Mouse (Mus musculus) T-helper 2 cell (primary cell): ENCODE measurements around the gene Cela3b.
"Not testable (repeated sequence)": the region's sequence is repeated elsewhere in the genome, so short reads cannot be mapped to it uniquely, and the experiment has no call there.

Source experiments
- in situ Hi-C: fragments of 300-600 bp; cut with MboI, MseI; formaldehyde crosslinking; loops from one replicate; pipeline ENCODE4 v1.15.1; 2025; ENCODE audit warnings: high pct_unique_total_duplicates

Gene Cela3b

DNA sequence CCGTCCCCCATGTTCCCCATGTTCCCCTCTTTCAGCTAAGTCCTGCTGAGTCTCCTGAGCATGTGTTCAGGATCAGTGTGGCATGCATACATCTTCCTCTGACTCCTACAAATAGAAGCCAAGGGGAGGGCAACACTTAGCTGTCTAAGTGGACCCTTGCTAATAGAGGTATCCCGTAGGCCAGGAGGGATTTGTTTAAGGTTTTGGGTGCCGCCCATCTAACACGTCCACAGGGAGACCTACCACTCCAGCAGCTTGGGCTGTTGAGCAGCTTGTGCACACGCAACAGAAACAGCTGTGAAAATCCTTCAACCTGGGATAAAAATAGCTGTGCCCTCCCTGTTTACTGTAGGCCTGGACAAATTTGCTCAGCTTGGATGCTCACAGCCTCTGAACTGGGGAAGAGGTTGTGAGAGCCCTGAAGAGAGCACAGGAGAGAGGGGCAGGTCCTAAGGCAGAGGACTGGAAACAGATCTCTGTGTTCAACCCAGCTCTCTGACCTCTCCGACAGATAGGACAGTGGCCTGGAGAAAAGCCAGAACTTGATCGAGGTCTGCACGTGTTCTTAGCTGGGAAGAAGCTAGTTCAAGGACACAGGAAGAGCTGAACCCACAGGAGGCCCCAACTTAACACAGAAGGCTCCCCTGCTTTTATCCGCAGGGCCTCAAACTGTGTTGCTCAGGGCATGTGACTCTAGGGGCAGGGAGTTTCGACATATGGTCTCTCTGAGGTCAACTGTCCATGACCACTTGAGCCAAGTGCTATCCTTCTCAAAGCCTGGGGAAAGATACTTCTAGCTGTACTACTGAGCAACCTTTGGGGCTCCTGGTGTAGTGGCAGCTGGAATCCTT, 2.6 kb upstream of the Cela3b start:
- in situ Hi-C loops: not testable (repeated sequence)

DNA sequence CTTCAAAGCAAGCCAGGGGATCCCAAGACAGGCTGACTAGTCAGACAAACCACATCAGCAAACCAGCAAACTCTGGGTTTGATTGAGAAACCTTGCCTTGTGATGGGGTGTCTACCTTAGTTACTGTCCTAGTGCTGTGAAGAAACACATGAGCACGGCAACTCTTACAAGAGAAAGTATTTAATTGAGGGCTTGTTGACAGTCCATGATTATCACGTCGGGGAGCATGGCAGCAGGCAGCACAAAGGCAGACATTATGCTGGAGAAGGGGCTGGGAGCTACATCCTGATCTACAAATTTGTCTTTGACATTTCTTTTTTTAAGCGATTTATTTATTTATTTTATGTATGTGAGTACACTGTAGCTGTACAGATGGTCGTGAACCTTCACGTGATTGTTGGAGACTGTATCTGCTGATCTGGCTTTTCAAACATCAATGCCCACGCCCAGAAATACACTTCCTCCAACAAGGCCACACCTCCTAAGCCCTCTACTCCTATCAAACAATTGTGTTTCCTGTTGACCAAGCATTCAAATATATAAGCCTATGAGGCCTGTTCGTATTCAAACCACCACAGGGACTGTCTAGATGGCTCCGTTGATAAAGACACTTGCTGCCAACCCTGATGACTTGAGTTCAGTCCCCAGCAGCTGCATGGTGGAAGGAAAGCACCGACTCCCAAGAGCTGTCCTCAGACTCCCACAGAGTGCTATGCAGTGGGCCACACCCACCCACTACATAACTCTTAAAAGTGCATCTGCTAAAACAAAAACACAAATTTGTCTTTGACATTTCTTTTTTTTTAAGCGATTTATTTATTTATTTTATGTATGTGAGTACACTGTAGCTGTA, 12.4 kb downstream of the Cela3b start:
- in situ Hi-C loops: no loop called here

DNA sequence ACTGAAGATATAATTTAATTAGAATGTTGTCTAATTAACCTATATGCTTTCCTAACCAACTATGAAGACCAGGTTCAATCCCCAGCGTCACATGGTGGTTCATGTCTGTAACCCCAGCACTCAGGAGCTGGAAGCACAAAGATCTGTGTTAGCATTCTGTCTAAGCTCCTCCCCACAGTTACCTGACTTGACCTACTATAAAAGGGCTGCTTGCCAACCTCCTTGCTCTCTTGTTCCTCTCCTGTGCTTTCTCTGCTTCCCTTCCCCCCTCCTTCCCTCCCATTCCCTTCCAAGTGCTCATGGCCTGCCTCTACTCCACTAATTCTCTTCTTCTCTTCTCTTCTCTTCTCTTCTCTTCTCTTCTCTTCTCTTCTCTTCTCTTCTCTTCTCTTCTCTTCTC, 15.4 kb downstream of the Cela3b start:
- in situ Hi-C loops: no loop called here

DNA sequence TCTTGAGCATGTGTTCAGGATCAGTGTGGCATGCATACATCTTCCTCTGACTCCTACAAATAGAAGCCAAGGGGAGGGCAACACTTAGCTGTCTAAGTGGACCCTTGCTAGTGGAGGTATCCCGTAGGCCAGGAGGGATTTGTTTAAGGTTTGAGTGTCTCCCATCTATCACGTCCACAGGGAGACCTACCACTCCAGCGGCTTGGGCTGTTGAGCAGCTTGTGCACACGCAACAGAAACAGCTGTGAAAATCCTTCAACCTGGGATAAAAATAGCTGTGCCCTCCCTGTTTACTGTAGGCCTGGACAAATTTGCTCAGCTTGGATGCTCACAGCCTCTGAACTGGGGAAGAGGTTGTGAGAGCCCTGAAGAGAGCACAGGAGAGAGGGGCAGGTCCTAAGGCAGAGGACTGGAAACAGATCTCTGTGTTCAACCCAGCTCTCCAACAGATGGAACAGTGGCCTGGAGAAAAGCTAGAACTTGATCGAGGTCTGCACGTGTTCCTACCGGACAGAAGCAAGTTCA, 18.1 kb downstream of the Cela3b start:
- in situ Hi-C loops: not testable (repeated sequence)

DNA sequence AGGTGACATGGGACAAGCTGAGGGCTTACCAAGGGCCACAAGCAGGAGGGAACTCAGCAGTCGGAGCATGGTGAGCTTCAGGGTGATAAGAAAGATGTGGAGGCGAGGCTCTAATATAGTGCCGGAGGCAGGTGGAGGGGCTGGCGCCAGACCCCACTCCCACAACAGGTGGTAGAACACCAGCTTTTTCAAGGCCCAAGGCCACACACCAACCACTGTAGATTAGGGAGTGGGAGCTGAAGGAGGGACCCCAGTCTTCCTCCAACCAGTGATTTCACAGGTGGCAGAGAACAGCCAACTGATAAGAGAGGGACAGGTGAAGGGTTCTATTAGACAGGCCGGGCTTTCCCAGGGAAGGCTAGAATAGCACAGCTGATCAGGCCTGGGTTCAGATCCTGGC, 20.6 kb downstream of the Cela3b start, which contains the start of gene Cela3a:
Gene Cela3a (minus strand): TSS at position 101 of the 400 bp plus-strand sequence.
- in situ Hi-C loops: no loop called here

DNA sequence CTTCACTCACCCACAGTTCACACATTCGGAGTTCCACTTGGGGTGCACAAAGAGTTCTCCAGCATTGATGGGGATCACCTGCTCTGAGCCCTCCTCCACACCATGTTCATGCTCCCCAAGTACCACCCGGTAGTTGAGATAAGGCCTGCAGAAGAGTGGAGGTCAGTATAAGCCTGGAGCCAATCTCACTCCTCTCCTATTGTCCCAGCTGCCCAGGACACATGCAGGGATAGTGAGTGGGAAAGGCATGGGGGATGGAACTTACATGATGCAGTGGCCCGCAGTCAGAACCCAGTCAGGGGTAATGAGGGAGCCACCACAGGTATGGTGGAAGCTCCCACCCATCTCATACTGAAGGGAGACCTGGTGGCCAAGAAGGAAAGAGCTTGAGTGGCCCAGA, 24.8 kb downstream of the Cela3b start:
- in situ Hi-C loops: no loop called here

DNA sequence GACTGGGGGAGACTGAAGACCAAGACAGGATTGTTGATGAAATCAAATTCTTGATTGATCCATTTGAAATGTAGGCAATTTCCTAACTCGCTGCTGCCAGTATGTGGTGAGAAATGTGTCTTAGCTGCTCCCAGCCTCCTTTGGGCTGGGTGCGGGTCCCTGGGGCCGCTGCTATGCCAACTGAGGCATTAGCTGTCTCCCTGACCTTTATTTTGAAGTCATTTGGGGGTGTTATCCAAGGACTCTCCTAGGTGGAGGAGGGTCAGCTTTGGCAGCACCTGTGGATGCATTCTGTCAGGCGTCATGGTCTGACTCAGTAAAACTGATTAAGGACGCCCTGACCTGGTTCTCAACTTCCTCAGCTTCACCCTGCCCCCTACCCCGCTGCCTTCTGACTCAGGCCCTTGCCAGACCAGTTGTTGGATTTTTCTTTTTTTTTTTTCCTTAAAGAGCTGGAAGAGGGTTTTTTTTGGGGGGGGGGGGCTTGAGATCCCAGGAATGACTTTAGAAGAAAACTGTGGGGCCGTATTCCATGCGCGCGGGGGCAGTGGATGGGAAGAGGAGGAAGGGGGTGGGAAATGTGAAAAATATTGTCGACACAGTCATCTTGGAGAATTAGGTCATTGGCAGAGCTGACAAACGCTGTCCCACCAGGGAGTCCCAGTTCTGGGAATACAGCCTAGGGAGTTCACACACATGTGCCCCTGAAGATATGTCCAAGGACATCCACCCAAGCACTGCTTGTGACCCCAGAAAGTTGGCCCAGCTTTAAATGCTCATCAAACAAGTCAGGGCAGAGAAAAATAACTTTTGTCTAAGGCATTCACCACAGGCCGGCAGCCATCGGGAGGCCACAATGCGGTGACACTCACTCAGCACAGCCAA, 33.5 kb downstream of the Cela3b start:
- in situ Hi-C loops: loop anchor here (5.0 kb wide), 1 partner anchor 85 kb away; no protein-coding TSS in a partner anchor

DNA sequence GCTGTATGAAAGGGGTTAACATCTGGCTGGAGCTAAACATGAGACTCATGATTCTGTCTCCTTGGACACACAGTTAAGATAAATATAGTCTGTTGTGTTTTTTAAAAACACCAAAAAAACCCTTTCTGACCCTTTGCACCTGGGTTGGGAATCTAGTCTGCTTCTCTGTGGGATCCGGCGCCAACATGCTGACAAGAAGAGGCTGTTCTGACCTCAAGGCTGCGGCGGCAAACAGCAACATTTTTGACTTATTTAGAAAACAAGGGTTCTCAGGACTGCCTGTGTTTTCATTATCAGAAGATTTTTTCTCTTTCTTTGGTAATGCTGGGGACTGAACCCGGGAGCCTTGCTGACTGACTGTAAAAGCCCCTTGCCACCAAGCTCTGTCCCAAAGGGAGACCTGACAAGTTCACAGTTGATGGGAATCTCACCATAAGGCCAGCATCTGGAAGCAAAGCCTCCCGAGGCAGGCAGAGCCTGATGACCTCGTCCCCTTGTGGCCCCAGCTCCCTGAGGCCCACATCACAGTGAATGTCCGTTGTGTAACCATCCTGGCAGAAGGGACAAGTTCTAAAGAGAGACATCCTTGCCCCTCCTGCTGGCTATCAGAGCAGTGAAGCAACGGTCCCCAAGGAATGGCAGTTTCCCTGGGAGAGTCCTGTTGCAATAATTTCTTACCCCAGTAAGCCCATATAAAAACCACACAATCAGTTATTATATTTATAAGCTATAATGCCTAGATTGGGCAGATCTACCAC, 36.8 kb downstream of the Cela3b start:
- in situ Hi-C loops: no loop called here

DNA sequence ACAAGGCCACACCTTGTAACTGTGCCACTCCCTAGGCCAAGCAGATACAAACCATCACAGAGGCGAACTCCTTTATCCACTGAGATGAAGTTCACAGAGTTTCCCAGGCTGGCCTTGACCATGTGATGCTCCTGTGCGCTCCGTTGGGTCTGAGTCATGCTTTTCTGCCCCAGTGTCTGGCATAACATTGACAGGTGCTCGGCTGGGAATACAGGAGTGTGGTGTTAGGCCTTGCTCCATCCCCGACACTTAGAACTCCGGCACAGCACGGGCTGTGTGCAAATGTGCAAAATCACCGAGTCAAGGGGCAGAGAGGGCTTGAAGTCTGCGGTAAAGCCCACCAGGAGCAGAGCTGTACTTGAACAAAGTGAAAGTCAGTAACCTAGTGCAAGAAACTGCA, 37.5 kb downstream of the Cela3b start:
- in situ Hi-C loops: no loop called here

DNA sequence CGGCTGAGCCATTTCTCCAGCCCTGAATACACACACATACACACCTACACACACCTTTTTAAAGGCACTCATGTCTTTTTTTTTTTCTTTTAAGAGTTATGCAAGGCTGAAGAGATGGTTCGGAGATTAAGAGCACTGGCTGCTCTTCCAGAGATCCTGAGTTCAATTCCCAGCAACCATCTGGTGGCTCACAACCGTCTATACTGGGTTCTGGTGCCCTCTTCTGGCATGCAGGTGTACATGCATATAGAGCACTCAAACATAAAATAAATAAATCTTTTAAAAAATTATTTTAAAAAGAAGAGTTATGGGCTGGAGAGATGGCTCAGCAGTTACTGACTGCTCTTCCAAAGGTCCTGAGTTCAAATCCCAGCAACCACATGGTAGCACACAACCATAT, 39.1 kb downstream of the Cela3b start:
- in situ Hi-C loops: no loop called here

DNA sequence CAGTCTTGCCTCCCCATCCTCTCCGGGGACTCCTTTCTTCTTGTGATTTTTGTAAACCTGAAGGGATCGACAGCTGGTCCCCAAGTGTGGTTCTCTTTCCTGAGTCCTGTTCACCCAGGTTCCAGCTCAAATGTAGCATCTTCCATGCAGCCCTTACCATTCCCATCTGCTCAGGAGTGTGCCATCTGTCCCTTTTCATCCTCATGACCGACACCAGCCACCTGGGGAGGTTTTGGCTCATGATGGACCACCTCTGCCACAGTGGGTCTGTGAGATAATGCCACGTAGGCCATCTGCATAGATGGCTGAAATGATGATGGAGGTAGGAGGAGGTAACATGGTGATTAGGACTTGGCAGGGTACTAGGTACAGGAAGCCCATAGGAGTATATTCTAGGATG, 40.1 kb downstream of the Cela3b start:
- in situ Hi-C loops: no loop called here

DNA sequence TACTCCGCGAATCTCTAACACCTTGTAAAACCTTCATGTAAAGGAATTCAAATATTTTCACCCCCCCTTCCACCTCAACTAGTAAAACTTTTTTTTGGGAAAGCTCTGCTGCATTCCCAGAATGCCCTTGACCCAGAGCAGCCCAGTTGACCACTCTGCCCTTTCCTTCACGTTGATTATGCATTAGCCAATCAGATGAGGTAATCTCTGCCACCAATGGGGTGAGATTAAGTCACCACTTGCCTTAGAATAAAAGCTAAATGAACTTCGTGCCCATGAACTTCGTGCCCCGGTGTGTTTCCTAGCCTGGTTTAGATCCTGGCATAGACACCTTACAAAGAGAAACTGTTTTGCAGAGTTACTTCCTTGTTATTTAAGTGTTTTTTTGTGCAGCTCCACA, 41.4 kb downstream of the Cela3b start:
- in situ Hi-C loops: no loop called here

DNA sequence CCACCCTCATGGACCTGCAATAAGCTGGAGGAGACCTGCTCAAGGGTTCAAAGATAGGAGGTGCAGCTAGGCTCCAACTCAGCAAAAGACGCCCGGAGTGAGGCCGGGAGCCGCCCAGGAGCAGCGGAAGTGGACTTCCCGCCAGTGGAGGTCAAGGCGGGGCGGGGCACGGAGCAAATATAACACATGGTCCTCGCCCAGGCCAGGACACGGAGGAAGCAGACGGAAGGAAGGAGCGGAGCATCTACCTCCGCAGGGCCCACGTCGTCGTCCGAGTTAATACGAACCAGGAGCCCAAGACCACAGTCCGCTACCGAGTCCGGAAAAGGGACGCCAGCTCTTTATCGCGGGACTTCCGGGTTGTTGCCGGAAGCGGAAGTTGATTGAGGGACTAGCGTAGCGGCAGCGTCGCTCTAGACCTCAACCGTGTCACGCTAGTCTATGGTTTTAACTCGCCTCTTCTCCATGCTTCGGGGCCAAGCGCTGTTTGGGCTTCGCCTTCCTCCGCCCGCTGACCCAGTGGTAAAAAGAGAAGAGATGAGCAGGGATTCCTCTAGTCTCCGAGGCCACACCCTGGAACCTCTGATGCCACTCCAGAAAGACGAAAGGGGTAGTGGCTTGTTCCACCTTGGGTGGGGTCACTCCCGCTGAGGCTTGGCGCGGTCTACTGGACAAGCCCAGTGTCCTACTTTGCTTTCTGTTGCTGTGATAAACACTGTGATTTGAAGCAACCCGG, 42.1 kb downstream of the Cela3b start:
- in situ Hi-C loops: no loop called here

DNA sequence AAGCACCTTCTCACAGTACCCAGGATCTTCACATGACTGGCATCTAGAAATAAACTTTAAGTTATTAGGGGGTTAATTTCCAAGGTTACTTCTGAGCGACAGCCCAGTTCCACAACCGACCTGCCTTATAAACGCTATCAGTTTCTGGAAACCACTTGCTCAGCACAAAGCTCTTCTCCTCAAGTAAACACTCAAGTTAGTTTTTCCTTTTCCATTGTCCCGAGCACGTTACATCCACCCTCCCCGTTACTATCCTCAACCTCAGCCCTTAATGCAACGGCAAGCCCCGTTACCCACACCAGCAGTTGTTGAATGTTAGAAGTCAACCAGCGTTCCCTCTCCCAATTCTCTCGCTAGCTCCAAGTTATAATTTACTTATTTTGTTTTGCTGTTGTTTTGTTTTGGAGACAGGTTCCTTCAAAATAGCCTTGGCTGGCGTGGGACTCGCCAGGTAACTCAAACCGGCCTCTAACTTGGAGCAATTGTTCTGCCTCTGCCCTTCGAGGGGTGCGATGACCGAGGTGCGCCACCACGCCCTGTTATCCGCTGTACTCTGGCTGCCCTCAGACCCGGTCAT, 42.8 kb downstream of the Cela3b start:
- in situ Hi-C loops: no loop called here

DNA sequence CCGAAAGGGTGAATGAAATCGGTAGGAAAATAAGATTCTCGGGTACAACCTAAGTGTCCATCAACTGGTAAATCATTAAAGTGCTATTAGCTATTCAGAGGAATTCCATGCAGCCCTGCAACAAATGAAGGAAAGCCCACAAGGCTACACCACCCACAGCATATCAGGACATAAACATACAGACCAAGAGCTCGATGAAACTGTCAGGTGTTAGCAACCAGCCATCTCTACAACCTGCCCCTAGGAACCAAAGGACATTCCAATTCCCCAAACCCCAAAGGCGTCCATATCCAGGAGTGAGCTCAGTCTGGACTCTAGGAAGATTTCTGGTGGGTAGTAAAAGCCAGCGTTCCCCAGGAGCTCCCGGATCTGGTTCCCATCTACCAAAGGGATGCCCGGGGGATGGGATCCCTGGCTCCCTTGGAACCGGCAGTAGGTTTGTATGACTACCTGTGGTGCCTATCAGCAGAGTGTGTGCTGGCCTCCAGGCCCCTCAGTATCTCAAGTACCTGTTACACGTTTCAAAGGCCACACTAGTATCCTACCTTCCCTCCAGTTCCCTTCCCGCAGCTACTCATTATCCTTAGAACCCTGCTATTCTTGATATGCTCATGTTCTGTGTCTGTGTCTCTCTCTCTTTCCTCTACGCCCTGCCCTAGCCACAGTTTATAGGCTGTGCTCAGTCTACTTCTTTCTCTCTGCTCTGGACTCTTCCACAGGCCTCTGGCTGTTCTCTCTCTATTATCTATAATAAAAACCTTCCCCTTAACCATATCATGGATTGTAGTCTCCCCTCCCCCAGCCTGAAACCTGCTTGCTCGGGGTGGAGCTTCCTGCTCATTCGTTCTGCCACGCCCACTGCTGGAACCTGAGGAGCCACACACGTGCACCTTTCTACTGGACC, 49.4 kb downstream of the Cela3b start:
- in situ Hi-C loops: no loop called here

DNA sequence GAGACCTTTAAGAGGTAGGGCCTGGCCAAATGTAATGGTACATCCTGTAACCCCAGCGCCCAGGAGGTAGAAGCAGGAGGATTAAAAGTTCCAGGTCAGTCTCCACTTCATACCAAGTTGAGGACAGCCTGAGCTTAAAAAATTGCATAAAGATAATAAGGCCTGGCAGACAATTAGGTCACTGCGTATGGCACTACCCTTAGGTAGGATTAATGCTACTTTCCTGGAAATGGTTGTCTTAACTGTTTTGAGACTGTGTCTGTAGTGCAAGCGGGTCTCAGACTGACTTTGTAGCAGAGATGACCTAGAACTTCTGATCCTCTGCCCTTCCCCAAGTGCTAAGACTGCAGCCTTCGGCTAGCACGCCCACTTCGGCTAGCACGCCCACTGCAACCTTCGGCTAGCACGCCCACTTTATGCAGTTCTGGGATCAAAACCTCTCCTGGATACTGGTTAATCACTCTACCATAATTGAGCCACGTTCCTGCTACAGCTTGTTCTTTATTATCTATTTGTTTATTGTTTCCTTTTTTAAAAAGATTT, 50.6 kb downstream of the Cela3b start:
- in situ Hi-C loops: no loop called here

DNA sequence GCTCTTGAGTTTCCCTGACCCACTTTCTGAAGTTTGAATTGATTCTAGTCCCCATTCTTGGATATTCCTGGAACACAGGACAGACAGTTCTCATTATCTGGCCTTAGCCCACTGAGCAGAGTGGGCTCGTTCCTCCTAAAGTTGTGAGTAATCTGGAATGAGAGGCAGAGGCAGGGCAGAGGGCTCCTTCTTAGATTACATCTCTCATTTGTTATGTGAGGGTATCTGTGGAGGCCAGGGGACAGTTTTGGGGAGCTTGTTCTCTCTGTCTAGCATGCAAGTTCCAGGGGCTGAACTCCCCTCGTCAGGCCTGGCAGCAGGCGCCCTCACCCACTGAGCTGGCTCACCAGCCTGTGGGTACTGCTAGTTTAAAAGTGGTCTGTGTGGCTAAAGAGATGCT, 51.3 kb downstream of the Cela3b start:
- in situ Hi-C loops: no loop called here
